Mouse (Mus musculus) frontal cortex, postnatal 36 days (tissue): Measurements from ENCODE around the gene Khdc4.

Experiments
- DNase-seq, 2 experiments: peaks; one replicate each; pipeline ENCODE4 v3.0.0; 2022; ENCODE audit warnings: low spot score in 2 of 2

Gene Khdc4

GRCm38 (mm10) chr3:88719098-88719497 lies 33.5 kb downstream of the Khdc4 start:
- no peak for DNase-seq

DNA sequence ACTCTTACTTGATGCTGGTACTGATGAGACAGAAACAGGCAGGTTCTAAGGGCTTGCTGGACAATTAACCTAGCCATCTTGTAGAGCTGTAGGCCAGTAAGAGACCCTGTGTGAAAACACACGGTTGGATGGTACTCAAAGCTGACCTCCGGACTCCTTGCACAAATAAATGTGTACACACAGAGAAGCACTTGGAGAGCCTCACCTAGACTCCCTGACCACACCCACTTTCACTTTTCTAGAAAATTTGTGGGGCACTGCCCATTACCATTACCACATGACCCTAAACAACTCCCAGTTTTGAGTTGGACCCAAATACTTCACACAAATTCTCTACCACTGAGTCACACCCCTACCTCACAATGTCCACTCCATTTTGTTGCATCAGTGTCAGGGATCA lies 51.0 kb downstream of the Khdc4 start:
- no peak for DNase-seq

GRCm38 (mm10) chr3:88738641-88739040 lies 53.0 kb downstream of the Khdc4 start:
- peak in 1 of 2 experiments; percentile 43 for DNase-seq

- DNase-seq, result no peak
These were observed 54.5 kb downstream of the Khdc4 start for GRCm38 (mm10) chr3:88740147-88740546.

DNA sequence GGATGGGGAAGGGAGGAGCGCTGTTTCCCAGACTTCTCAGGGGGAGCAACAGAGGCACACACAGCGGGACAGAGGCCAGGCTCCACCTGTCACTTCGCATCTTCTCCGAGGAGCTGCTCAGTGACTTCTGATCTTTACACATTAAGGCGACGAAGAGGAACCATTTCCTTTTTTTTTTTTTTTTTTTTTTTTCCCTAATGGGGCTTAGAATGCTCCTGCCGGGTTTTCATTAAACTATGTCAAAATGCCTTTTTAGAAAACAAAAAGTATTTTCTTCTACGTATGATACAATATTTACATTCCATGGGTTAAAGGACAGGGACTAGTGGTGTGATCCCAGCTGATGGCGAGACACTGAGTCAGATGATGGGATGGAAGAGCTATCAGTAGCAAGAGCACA lies 59.9 kb downstream of the Khdc4 start:
- DNase-seq, result no peak

DNA sequence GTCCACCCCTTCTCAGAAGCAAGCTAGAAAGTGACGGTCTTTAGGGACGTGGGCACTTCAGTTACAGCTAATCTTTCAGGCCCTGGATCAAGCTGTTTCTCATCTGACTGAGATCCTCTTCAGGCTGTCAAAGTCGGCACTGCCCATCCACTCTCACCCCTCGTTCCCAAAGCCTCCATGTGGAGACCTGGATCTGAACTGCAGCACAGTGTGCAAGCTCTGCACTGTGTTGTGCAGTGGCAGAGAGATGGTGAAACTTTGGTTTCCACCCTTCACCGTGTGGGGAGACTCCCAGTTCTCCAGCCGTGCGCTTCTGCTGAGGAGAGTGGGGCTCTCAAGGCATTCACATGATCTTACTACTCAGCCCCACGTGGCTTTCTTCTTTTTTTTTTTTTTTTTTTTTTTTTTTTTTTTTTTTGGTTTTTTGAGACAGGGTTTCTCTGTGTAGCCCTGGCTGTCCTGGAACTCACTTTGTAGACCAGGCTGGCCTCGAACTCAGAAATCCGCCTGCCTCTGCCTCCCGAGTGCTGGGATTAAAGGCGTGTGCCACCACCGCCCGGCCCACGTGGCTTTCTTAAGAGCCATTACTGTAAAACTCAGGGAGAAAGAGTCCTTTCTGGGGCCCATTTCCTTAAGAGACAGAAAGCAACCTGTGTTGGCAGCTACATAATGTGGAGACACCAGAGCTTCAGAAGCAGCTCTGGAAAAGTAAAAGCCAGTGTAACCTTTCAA lies 60.7 kb downstream of the Khdc4 start:
- no peak for DNase-seq

GRCm38 (mm10) chr3:88746871-88747231 lies 61.2 kb downstream of the Khdc4 start:
- DNase-seq, result no peak

DNA sequence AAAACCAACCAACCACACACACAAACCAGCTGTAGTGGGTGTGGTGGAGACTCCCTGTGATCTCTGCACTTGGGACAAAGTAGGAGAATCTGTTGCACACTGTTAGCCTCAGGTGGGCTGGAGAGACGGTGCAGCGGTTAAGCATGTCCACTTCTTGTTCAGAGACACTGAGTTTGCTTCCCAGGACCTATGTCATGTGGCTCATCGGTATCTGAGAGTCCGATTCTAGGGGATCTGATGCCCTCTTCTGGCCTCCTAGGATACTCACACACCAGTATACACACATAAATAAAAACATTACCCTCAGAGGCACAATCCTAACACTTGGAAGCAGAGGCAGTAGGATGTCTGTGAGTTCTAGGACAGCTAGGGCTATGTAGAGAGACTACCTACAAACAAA lies 68.7 kb downstream of the Khdc4 start:
- DNase-seq, result no peak

DNA sequence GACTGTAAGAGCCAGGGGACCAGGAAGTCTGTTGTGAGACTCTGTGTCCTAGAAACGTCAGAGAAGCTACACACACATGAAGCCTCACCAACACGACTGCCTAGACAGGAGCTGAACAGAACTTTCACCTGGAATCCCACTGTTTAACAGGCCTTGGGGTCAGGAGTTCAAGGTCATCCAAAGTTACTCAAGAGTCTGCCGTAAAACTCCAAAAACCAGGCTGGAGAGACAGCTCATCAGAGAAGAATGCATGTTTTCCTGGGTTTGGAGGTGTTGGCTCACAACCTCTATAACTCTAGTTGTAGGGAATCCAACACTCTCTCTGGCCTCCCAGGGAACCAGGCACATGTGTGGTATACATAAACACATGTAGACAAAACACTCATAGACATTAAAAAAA lies 69.9 kb downstream of the Khdc4 start:
- no peak for DNase-seq

DNA sequence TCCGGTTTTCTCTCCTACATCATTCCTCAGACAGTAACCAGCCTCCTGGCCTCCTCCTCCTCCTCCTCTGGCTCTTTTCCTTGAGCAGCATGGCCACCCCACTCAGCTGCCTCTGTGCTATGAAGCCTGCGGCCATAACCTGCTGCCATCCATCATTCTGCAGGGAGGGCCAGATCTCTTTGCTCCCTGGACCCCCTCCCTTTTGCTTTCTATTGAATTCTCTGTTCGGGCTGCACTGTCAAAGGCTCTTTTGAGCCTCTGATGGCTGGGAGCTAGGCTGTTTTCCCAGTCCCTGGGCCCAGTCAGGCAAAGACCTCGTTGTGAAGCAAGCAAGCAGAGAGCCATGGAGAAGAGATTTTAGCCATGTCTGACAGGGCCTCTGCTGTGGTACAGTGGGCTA lies 70.7 kb downstream of the Khdc4 start:
- peak in 1 of 2 experiments; percentile 28 for DNase-seq

- peak; percentile 76 to 86 for DNase-seq
These were observed 72.5 kb downstream of the Khdc4 start for GRCm38 (mm10) chr3:88758045-88758500.

GRCm38 (mm10) chr3:88761619-88762018 lies 76.0 kb downstream of the Khdc4 start:
- DNase-seq, result no peak

DNA sequence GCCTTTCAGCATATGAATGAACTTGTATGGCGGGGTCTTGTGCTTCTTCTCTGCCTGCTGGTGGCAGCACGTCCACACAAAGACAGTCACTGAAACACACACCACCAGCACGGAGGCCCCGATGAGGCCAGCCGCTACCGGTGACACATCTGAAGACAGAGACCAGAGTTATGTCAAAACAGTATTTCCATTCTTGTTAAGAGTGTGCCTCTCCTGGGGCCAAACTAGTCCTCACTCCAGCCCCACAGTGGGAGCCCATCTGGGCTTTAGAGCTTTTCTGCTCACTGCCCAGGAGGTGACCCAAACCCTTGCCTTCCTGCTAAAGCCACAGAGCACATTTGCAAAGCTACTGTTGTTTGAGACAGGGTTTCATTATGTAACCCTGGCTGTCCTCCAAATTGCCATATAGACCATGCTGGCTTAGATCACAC lies 76.8 kb downstream of the Khdc4 start:
- no peak for DNase-seq
